ENCODE assay signal across 19 mouse cellular contexts in the genomic region with DNA sequence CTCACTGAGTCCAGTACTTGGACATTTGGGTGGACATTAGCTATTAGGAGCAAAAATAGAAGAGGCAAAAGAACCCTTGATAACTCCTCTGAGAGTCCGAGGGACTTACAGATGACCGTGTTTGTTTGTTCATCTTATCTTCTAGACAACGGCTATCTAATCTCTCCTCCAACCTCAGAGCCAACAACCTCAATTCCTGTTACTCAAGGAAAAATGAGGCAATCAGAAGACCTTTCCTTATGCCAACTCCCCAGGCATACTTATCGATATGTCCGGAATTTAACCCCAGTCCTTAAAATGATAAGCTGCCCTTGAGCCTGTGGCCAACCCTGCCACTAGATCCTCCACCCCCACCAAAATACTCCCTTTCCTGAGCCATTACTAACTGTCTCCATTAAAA. TPM values are rescaled to one million over a fixed set of nuclear protein-coding genes. Genes with fewer than 3 reads are reported as not detected.
A peak's percentile ranks its signal among the peaks of the same experiment; 100 is the strongest.
DNase-seq lines count a peak whose midpoint lies in the region; ATAC-seq and TF ChIP-seq lines count a peak whose summit lies in the region.
"Had no signal": no experiment of that assay in that cellular context is flagged by ENCODE, and none has a peak within 500 bp of the region (broad histone marks: within the 10 kb centered on the region; RNA-seq: fewer than 3 reads in every experiment).

No protein-coding gene starts in this region.

- no peak overlapping the region for H3K4me3 ChIP-seq in liver, adult 2 months (ENCODE audit: insufficient read depth, low read depth, low read length)
- H3K4me3 ChIP-seq in liver, postnatal 0 days (ENCODE audit: low read depth, low read length): no peak overlapping the region
- no peak overlapping the region for H3K4me3 ChIP-seq in intestine, embryonic 14.5 days (ENCODE audit: low read depth, low read length)
- no peak overlapping the region for H3K4me3 ChIP-seq in stomach, embryonic 14.5 days (ENCODE audit: low read depth, low read length)
- H3K4me3 ChIP-seq: heart, adult 2 months; hindbrain, embryonic 13.5 days; layer of hippocampus, adult 2 months; midbrain, embryonic 10.5 days; neural tube, embryonic 12.5 days had no signal

- H3K27ac ChIP-seq in liver, adult 2 months (replicated peaks; ENCODE audit: insufficient read depth, low read depth, low read length): no peak overlapping the region
- no peak overlapping the region for H3K27ac ChIP-seq in liver, postnatal 0 days (ENCODE audit: low read depth)
- no peak overlapping the region for H3K27ac ChIP-seq in intestine, embryonic 14.5 days (ENCODE audit: low read depth)
- H3K27ac ChIP-seq in stomach, embryonic 14.5 days (ENCODE audit: low read length): no peak overlapping the region
- H3K27ac ChIP-seq: heart, adult 2 months; hindbrain, embryonic 13.5 days; layer of hippocampus, adult 2 months; midbrain, embryonic 10.5 days; neural tube, embryonic 12.5 days had no signal

- TF ChIP-seq CTCF in liver, adult 2 months (IDR thresholded peaks at IDR 0.05; ENCODE audit: low read depth, low read length): no peak
- no peak for TF ChIP-seq CTCF in liver, postnatal 0 days (IDR thresholded peaks at IDR 0.05; ENCODE audit: low read depth)

- no peaks in the 10 kb centered on the region for H3K36me3 ChIP-seq in liver, adult 2 months (ENCODE audit: control insufficient read depth, insufficient read depth, low read length)
- H3K36me3 ChIP-seq in liver, postnatal 0 days (replicated peaks; ENCODE audit: insufficient read depth, low read length): 0 out of 2 replicates have a peak, but pooled peaks cover 4% of the 10 kb centered on the region
- no peaks in the 10 kb centered on the region for H3K36me3 ChIP-seq in intestine, embryonic 14.5 days (ENCODE audit: control insufficient read depth, insufficient read depth, low read length)
- H3K36me3 ChIP-seq in stomach, embryonic 14.5 days (ENCODE audit: control insufficient read depth, insufficient read depth, low read length): no peaks in the 10 kb centered on the region
- H3K36me3 ChIP-seq: hindbrain, embryonic 13.5 days; midbrain, embryonic 10.5 days; neural tube, embryonic 12.5 days had no signal

- no peak overlapping the region for H3K4me2 ChIP-seq in liver, postnatal 0 days (ENCODE audit: low read depth, low read length)
- H3K4me2 ChIP-seq in intestine, embryonic 14.5 days (ENCODE audit: low read length): no peak overlapping the region
- H3K4me2 ChIP-seq in stomach, embryonic 14.5 days (replicated peaks; ENCODE audit: low read depth, low read length): no peak overlapping the region
- H3K4me2 ChIP-seq: hindbrain, embryonic 13.5 days; liver, embryonic 11.5 days; neural tube, embryonic 12.5 days had no signal

- peak; percentile 12 to 19 for DNase-seq in heart, adult 9 months (ENCODE audit: low spot score in 2 of 2)
- no peak for DNase-seq in heart, postnatal 4 days
- DNase-seq in liver, adult 2 months (ENCODE audit: extremely low read depth, low read depth, low spot score): peak; percentile 36
- DNase-seq in liver, postnatal 0 days: no peak
- DNase-seq in intestine, embryonic 14.5 days (ENCODE audit: low spot score): no peak
- no peak for DNase-seq in right cerebral cortex, adult 18-20 months
- no peak for DNase-seq in natural killer cell, adult 2 months (ENCODE audit: low spot score in 2 of 2)

- ATAC-seq in liver, postnatal 0 days: no peak
- peak; percentile 40; the same call in 1 of the 2 replicates for ATAC-seq in intestine, embryonic 14.5 days (replicated peaks; ENCODE audit: low FRiP score, low TSS enrichment, low read depth)
- ATAC-seq in stomach, embryonic 14.5 days (ENCODE audit: insufficient number of reproducible peaks, insufficient read depth, low FRiP score, low read depth): 0 out of 2 replicates have a peak, but pooled peaks have one; percentile 18

- TF ChIP-seq EP300 in liver, postnatal 0 days (IDR thresholded peaks at IDR 0.05; ENCODE audit: low read depth): no peak

- no peaks in the 10 kb centered on the region for H3K27me3 ChIP-seq in liver, adult 2 months (ENCODE audit: control insufficient read depth, insufficient read depth, low read length)
- no peaks in the 10 kb centered on the region for H3K27me3 ChIP-seq in liver, postnatal 0 days (ENCODE audit: insufficient read depth, low read length)
- H3K27me3 ChIP-seq in intestine, embryonic 14.5 days (replicated peaks; ENCODE audit: control insufficient read depth, insufficient read depth, low read length): no peaks in the 10 kb centered on the region
- H3K27me3 ChIP-seq in stomach, embryonic 14.5 days (ENCODE audit: control insufficient read depth, insufficient read depth, low read length): no peaks in the 10 kb centered on the region
- H3K27me3 ChIP-seq: hindbrain, embryonic 13.5 days; neural tube, embryonic 12.5 days; Patski had no signal

- H3K9me3 ChIP-seq in liver, postnatal 0 days (ENCODE audit: low read length): no peaks in the 10 kb centered on the region
- H3K9me3 ChIP-seq in intestine, embryonic 14.5 days (ENCODE audit: control insufficient read depth, low read length): no peaks in the 10 kb centered on the region
- no peaks in the 10 kb centered on the region for H3K9me3 ChIP-seq in stomach, embryonic 14.5 days (ENCODE audit: control insufficient read depth, low read depth, low read length)
- H3K9me3 ChIP-seq: hindbrain, embryonic 13.5 days; midbrain, embryonic 10.5 days; neural tube, embryonic 12.5 days had no signal

- 64% methylated on average over 5 of the region's 5 CpGs for WGBS in liver, adult 2 months
- WGBS in liver, postnatal 0 days (ENCODE audit: insufficient replicate concordance): 59% methylated on average over 5 of the region's 5 CpGs
- 66% methylated on average over 5 of the region's 5 CpGs for WGBS in intestine, embryonic 14.5 days
- WGBS in stomach, embryonic 14.5 days: 54% methylated on average over 5 of the region's 5 CpGs

- H3K9ac ChIP-seq in liver, adult 2 months (ENCODE audit: low read depth, low read length): no peak overlapping the region
- no peak overlapping the region for H3K9ac ChIP-seq in liver, postnatal 0 days (replicated peaks)
- no peak overlapping the region for H3K9ac ChIP-seq in intestine, embryonic 14.5 days (ENCODE audit: low read length)
- no peak overlapping the region for H3K9ac ChIP-seq in stomach, embryonic 14.5 days (replicated peaks; ENCODE audit: low read depth, low read length)
- H3K9ac ChIP-seq: forebrain, postnatal 0 days; hindbrain, embryonic 13.5 days; neural tube, embryonic 12.5 days had no signal

- TF ChIP-seq POLR2A in liver, adult 2 months (IDR thresholded peaks at IDR 0.05; ENCODE audit: extremely low read depth, insufficient read depth, low read length): no peak

- H3K4me1 ChIP-seq in liver, adult 2 months (ENCODE audit: control insufficient read depth, insufficient read depth, low read length): no peaks in the 10 kb centered on the region; the same call in 1 of the 2 replicates
- no peaks in the 10 kb centered on the region for H3K4me1 ChIP-seq in liver, postnatal 0 days (ENCODE audit: insufficient read depth)
- no peaks in the 10 kb centered on the region for H3K4me1 ChIP-seq in intestine, embryonic 14.5 days (replicated peaks; ENCODE audit: control insufficient read depth, insufficient read depth, low read length)
- H3K4me1 ChIP-seq in stomach, embryonic 14.5 days (ENCODE audit: control insufficient read depth, insufficient read depth, low read length): no peaks in the 10 kb centered on the region
- H3K4me1 ChIP-seq: neural tube, embryonic 12.5 days had no signal

- no peaks in the 10 kb centered on the region for H3K79me2 ChIP-seq in liver, adult 2 months (ENCODE audit: control insufficient read depth, insufficient read depth, low read length)

RNA-seq across cellular contexts. Expression of gene Slc44a3, which starts 31.5 kb away (rescaled TPM):
- total RNA-seq in heart, postnatal 4 days (2021): under 1 TPM; 0.41 to 0.98 TPM
- 6.2 and 6.6 TPM in 2 replicates for total RNA-seq in liver, adult 2 months (2014; rRNA removed)
- 4.3 and 4.7 TPM in 2 replicates for polyA plus RNA-seq in liver, adult 2 months (2012; rRNA removed)
- 15.2 and 16.6 TPM in 2 replicates for polyA plus RNA-seq in liver, postnatal 0 days (2015; fragmentation: Nextera tagmentation; extraction: Ambion mirVana)
- polyA plus RNA-seq in intestine, embryonic 14.5 days (2014; fragmentation: Nextera tagmentation; extraction: Ambion mirVana): 29.6 and 34.4 TPM in 2 replicates
- polyA plus RNA-seq in stomach, embryonic 14.5 days (2014; fragmentation: Nextera tagmentation; extraction: Ambion mirVana): 29.9 and 30.8 TPM in 2 replicates
- total RNA-seq: heart, adult 2 months; layer of hippocampus, adult 2 months; layer of hippocampus, postnatal 25 days had no signal
- polyA plus RNA-seq: CD4-positive, CD25-positive, alpha-beta regulatory T cell, adult 4 months; inflammation-experienced regulatory T-cells, adult 6 months had no signal

Comparison
In these comparisons a context has a peak if more than half of its experiments do, and no peak if none do; other contexts are left out.
1. DNase-seq: peak in heart, adult 9 months (2 of 2) and liver, adult 2 months (single experiment); none in heart, postnatal 4 days (single experiment), liver, postnatal 0 days (single experiment), intestine, embryonic 14.5 days (single experiment), right cerebral cortex, adult 18-20 months (single experiment) and natural killer cell, adult 2 months (0 of 2).